ENCODE assay signal across 15 mouse cellular contexts in the genomic region with DNA sequence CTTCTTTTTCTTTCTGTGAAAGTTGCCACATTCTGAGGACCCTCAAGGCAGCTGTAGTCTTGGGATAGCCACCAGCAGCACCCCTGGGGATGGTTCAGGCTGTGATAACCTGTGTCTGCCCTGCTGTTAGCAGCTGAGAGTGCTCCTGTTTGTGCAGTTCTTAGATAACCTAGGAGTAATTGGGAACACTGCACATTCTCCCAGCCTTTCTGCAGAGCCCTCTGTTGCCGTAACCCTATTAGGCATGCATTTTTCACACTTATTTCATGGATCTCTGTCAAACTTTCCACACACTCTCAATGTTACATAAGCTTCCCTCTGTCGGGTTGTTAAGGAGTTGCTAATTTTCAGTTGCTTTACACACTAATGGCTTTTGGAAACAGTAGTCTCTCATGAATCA. TPM values are rescaled to one million over a fixed set of nuclear protein-coding genes. Genes with fewer than 3 reads are reported as not detected.
DNase-seq lines count a peak whose midpoint lies in the region; ATAC-seq and TF ChIP-seq lines count a peak whose summit lies in the region.
"Had no signal": no experiment of that assay in that cellular context is flagged by ENCODE, and none has a peak within 500 bp of the region (broad histone marks: within the 10 kb centered on the region; RNA-seq: fewer than 3 reads in every experiment).

No protein-coding gene starts in this region.

- POLR2A ChIA-PET in Patski (lab: Charles Lee), result interaction anchor here (1.3 kb wide), 1 partner anchor 13 kb away, joined by 3 read pairs; no protein-coding TSS in a partner anchor

- peak; percentile 56 for ATAC-seq in frontal cortex, adult (ENCODE audit: low TSS enrichment)
- no peak for ATAC-seq in kidney, embryonic 16.5 days (ENCODE audit: low FRiP score, low TSS enrichment)
- ATAC-seq in Patski, result peak; percentile 55
- peak; percentile 44; the same call in 1 of the 2 replicates for ATAC-seq in limb, embryonic 14.5 days (ENCODE audit: low FRiP score, low read depth)
- ATAC-seq: intestine, embryonic 16.5 days had no signal

- in situ Hi-C loops in Patski (cut with MboI; ENCODE audit: low pct_unique_long_range_greater_than_20kb), result no loop called here

- 42% methylated on average over 2 of the region's 2 CpGs for WGBS in kidney, embryonic 16.5 days
- 59% methylated on average over 2 of the region's 2 CpGs for WGBS in limb, embryonic 14.5 days

- H3K36me3 ChIP-seq in kidney, embryonic 16.5 days (ENCODE audit: insufficient read depth, low read length), result 0 out of 2 replicates have a peak, but pooled peaks cover 3% of the 10 kb centered on the region
- no peaks in the 10 kb centered on the region for H3K36me3 ChIP-seq in limb, embryonic 14.5 days (ENCODE audit: control insufficient read depth, insufficient read depth, low read length)

- H3K4me1 ChIP-seq in kidney, embryonic 16.5 days (ENCODE audit: insufficient read depth, low read length), result peaks cover 10% of the 10 kb centered on the region; the same call in 1 of the 2 replicates
- peaks cover 12% of the 10 kb centered on the region for H3K4me1 ChIP-seq in limb, embryonic 14.5 days (ENCODE audit: control insufficient read depth, insufficient read depth, low read length)

- H3K4me2 ChIP-seq in kidney, embryonic 16.5 days (replicated peaks; ENCODE audit: low read depth, low read length), result no peak overlapping the region
- no peak overlapping the region for H3K4me2 ChIP-seq in limb, embryonic 14.5 days (replicated peaks; ENCODE audit: low read depth, low read length, severe bottlenecking)

- no peak overlapping the region for H3K9ac ChIP-seq in kidney, embryonic 16.5 days (replicated peaks; ENCODE audit: low read length)
- H3K9ac ChIP-seq in limb, embryonic 14.5 days (ENCODE audit: low read depth, low read length, severe bottlenecking), result no peak overlapping the region

- no peaks in the 10 kb centered on the region for H3K9me3 ChIP-seq in kidney, embryonic 16.5 days (ENCODE audit: low read length)
- no peaks in the 10 kb centered on the region for H3K9me3 ChIP-seq in limb, embryonic 14.5 days (ENCODE audit: control insufficient read depth, low read length)

- no peak overlapping the region for H3K4me3 ChIP-seq in kidney, embryonic 16.5 days (ENCODE audit: low read length)
- no peak overlapping the region for H3K4me3 ChIP-seq in limb, embryonic 14.5 days (replicated peaks; ENCODE audit: low read length)

- no peaks in the 10 kb centered on the region for H3K27me3 ChIP-seq in kidney, embryonic 16.5 days (ENCODE audit: insufficient read depth, low read length)
- H3K27me3 ChIP-seq in Patski, result no peaks in the 10 kb centered on the region
- no peaks in the 10 kb centered on the region for H3K27me3 ChIP-seq in limb, embryonic 14.5 days (ENCODE audit: control insufficient read depth, insufficient read depth, low read length)

- H3K27ac ChIP-seq in kidney, embryonic 16.5 days (ENCODE audit: low read length), result no peak overlapping the region
- no peak overlapping the region for H3K27ac ChIP-seq in limb, embryonic 14.5 days (replicated peaks; ENCODE audit: low read depth, low read length)
- H3K27ac ChIP-seq: stomach, postnatal 0 days had no signal

- TF ChIP-seq POLR2A in limb, embryonic 14.5 days (IDR thresholded peaks at IDR 0.05; ENCODE audit: borderline replicate concordance, extremely low read depth, insufficient read depth, insufficient read length), result no peak

- DNase-seq in frontal cortex, postnatal 25 days (ENCODE audit: low spot score in 2 of 2), result no peak
- DNase-seq in kidney, adult 9 months, result peak; percentile 32
- DNase-seq in Patski (ENCODE audit: low read depth, low spot score) (no peak), liver (no peak)
- no peak for DNase-seq in limb, embryonic 14.5 days (ENCODE audit: low spot score)
- no peak for DNase-seq in cerebellum, adult 9-11 months
- DNase-seq: cerebellum, postnatal 14 days; gastrocnemius, postnatal 10 days; heart, postnatal 4 days; kidney, postnatal 4 days; lung, adult 2 months had no signal

- CTCF ChIA-PET in Patski (lab: Charles Lee), result interaction anchor here (4.7 kb wide), 1 partner anchor 13 kb away, joined by 22 read pairs; no protein-coding TSS in a partner anchor

- no peak for TF ChIP-seq CTCF in Patski (IDR thresholded peaks at IDR 0.05)

RNA-seq across cellular contexts. Expression of a gene that starts 34.0 kb away (rescaled TPM):
- polyA plus RNA-seq in kidney, embryonic 16.5 days (2015; fragmentation: Nextera tagmentation; extraction: Ambion mirVana), result 26.0 and 31.4 TPM in 2 replicates
- 69.9 TPM for polyA plus RNA-seq in Patski (2021)
- polyA plus RNA-seq in limb, embryonic 14.5 days (2012; rRNA removed), result 33.0 and 38.7 TPM in 2 replicates
- 36.6 and 42.3 TPM in 2 replicates for polyA plus RNA-seq in limb, embryonic 14.5 days (2014; fragmentation: Nextera tagmentation; extraction: Ambion mirVana)
